Mouse (Mus musculus) megakaryocyte, embryonic 14.5 days (primary cell): ENCODE data around the gene Nup210. TPM values are rescaled to one million over a fixed set of nuclear protein-coding genes. Genes with fewer than 3 reads are reported as not detected.

ENCODE experiments used
- H3K27me3 ChIP-seq: replicated peaks from 2 replicates; pipeline ENCODE3; 2012; ENCODE audit warnings: inconsistent platforms
- H3K36me3 ChIP-seq: replicated peaks from 2 replicates; pipeline ENCODE3; 2012; ENCODE audit warnings: low read length, inconsistent platforms, mixed read lengths
- H3K4me1 ChIP-seq: 2 replicates; pipeline ENCODE4 v1.6.1; 2012; ENCODE audit warnings: inconsistent platforms
- H3K4me3 ChIP-seq: replicated peaks from 2 replicates; pipeline ENCODE3; 2012; ENCODE audit warnings: moderate library complexity, mild to moderate bottlenecking, inconsistent platforms
- H3K9me3 ChIP-seq: 2 replicates; pipeline ENCODE4 v1.6.1; 2012; ENCODE audit warnings: inconsistent platforms
- FLI1 ChIP-seq: IDR thresholded peaks from 2 replicates; pipeline ENCODE4 v1.6.1; 2012; ENCODE audit warnings: low read length, inconsistent platforms, mixed read lengths
- GATA1 ChIP-seq: IDR thresholded peaks from 3 replicates; pipeline ENCODE4 v1.6.1; 2012; ENCODE audit warnings: mixed read lengths, low read length, inconsistent platforms, borderline replicate concordance
- polyA plus RNA-seq: library from polyadenylated mRNA; stranded (reverse); fragments of >175 nt; gene quantifications from 2 replicates; pipeline ENCODE4 v1.2.3, GENCODE M21; 2012; ENCODE audit warnings: low replicate concordance; ENCODE audit not compliant: insufficient read depth

Gene Nup210
- polyA plus RNA-seq, 1 experiment: 30.7 TPM

DNA sequence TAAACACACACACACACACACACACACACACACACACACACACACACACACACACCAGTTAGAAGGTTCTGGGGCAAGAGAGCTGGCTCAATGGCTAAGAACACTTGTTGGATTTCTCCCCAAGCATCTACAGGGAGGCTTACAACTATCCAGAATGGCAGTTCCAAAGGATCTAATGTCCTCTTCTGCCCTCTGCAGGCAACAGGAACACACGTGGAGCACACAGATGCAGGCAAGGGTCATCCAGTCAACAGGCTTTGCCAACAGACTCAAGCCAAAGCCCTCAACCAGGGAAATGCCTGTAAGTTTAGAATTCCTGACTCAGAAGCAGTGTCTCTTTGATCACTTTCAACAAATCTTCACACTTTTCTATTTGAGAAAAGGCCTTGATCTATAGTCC, 36.6 kb downstream of the Nup210 start:
- Histone ChIP-seq H3K4me3 (no peak overlapping the region), H3K4me1 (peaks cover under 1% of the 10 kb centered on the region; the same call in 1 of the 2 replicates), H3K27me3 (no peaks in the 10 kb centered on the region), H3K36me3 (peaks cover 77% of the 10 kb centered on the region), H3K9me3 (no peaks in the 10 kb centered on the region)
- TF ChIP-seq FLI1 (no peak), GATA1 (no peak)

DNA sequence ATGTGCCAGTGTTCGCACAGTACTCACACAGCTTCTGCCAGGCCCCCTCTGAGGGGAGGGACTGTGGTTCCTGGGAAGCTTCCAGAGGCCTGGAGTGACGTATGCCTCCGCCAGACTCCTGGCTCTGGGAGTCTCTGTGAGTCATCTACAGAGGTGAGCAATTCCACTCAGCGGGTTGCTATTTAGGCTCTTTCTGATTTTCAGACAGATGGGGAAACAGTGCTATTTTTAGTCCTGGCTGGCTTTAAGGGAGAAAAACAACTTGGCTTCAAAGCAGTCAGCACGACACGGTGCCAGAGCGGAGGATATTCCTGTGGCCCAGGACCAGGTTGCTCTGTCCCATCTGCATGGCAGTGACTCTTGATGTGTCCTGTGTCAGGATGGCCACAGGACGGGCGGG, 40.4 kb downstream of the Nup210 start:
- TF ChIP-seq GATA1 (no peak), FLI1 (no peak)
- Histone ChIP-seq H3K9me3 (peaks cover 13% of the 10 kb centered on the region), H3K4me1 (0 out of 2 replicates have a peak, but pooled peaks cover 5% of the 10 kb centered on the region), H3K27me3 (no peaks in the 10 kb centered on the region), H3K4me3 (no peak overlapping the region), H3K36me3 (peaks cover 97% of the 10 kb centered on the region)

GRCm38 (mm10) chr6:91068511-91068910, 48.1 kb downstream of the Nup210 start:
- Histone ChIP-seq H3K27me3 (no peaks in the 10 kb centered on the region), H3K4me3 (no peak overlapping the region), H3K9me3 (peaks cover 13% of the 10 kb centered on the region), H3K4me1 (no peaks in the 10 kb centered on the region; the same call in 1 of the 2 replicates), H3K36me3 (peaks cover 97% of the 10 kb centered on the region)
- TF ChIP-seq GATA1 (no peak), FLI1 (no peak)

DNA sequence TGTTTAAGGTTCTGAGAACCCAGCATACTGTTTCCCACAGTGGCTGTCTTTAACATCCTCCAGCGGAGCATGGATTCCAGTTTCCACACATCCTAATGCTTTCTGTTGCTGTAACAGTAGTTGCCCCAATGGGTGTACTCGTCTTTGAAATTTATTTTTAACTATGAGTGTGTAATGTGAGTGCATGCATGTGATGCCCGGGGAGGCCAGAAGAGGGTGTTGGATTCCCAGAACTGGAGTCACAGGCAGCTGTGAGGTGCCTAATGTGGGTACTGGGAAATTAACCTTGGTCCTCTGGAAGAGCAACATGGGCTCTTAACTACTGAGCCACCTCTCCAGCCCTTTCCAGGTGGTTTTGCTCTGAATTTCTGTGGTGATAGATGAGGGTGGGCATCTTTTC, 49.6 kb downstream of the Nup210 start:
- H3K27me3 ChIP-seq: no peaks in the 10 kb centered on the region
- TF ChIP-seq GATA1: no peak
- TF ChIP-seq FLI1: no peak
- no peaks in the 10 kb centered on the region; the same call in 1 of the 2 replicates for H3K4me1 ChIP-seq
- no peak overlapping the region for H3K4me3 ChIP-seq
- peaks cover 97% of the 10 kb centered on the region for H3K36me3 ChIP-seq
- no peaks in the 10 kb centered on the region for H3K9me3 ChIP-seq

- no peak for TF ChIP-seq GATA1
- TF ChIP-seq FLI1: no peak
- Histone ChIP-seq H3K9me3 (no peaks in the 10 kb centered on the region), H3K4me3 (no peak overlapping the region), H3K27me3 (no peaks in the 10 kb centered on the region), H3K4me1 (peaks cover 28% of the 10 kb centered on the region), H3K36me3 (peaks cover 95% of the 10 kb centered on the region)
Measured at GRCm38 (mm10) chr6:91061296-91061695, 55.3 kb downstream of the Nup210 start.

DNA sequence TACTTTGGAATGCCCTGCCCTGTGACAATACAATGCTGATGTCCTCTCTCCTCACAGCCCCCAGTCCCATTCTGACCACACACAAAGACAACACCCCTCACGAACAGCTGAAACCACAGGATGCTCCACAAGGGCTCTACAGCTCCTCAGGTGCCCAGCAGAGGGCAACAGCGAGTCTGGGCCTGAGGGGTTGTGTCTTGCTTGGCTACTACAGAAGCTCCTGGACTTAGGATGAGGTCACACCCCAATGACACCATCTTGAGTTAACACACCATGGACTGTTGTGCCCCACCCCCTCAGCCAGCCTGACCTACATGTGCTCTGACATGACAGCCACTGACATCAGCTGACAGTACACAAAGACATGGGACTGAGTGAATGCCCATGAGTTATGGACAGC, 56.9 kb downstream of the Nup210 start:
- Histone ChIP-seq H3K4me3 (peak overlapping the region; percentile 29), H3K9me3 (no peaks in the 10 kb centered on the region), H3K27me3 (no peaks in the 10 kb centered on the region), H3K4me1 (peaks cover 30% of the 10 kb centered on the region), H3K36me3 (peaks cover 95% of the 10 kb centered on the region)
- TF ChIP-seq GATA1 (no peak), FLI1 (no peak)

GRCm38 (mm10) chr6:91057989-91058388, 58.6 kb downstream of the Nup210 start:
- no peak for TF ChIP-seq FLI1
- no peak for TF ChIP-seq GATA1
- peaks cover 97% of the 10 kb centered on the region for H3K36me3 ChIP-seq
- H3K9me3 ChIP-seq: no peaks in the 10 kb centered on the region
- no peaks in the 10 kb centered on the region for H3K27me3 ChIP-seq
- H3K4me1 ChIP-seq: peaks cover 30% of the 10 kb centered on the region
- H3K4me3 ChIP-seq: no peak overlapping the region

- Histone ChIP-seq H3K4me3 (no peak overlapping the region), H3K4me1 (peaks cover 30% of the 10 kb centered on the region), H3K36me3 (peaks cover 99% of the 10 kb centered on the region), H3K9me3 (no peaks in the 10 kb centered on the region), H3K27me3 (no peaks in the 10 kb centered on the region)
- no peak for TF ChIP-seq FLI1
- TF ChIP-seq GATA1: no peak
Measured at GRCm38 (mm10) chr6:91056348-91056747, 60.3 kb downstream of the Nup210 start.

- no peaks in the 10 kb centered on the region for H3K9me3 ChIP-seq
- peaks cover 93% of the 10 kb centered on the region for H3K36me3 ChIP-seq
- TF ChIP-seq FLI1: no peak
- no peak for TF ChIP-seq GATA1
- H3K27me3 ChIP-seq: no peaks in the 10 kb centered on the region
- H3K4me3 ChIP-seq: no peak overlapping the region
- H3K4me1 ChIP-seq: peaks cover 26% of the 10 kb centered on the region
Measured at GRCm38 (mm10) chr6:91052572-91052971, 64.1 kb downstream of the Nup210 start.

- peaks cover 39% of the 10 kb centered on the region for H3K4me1 ChIP-seq
- H3K27me3 ChIP-seq: no peaks in the 10 kb centered on the region
- no peaks in the 10 kb centered on the region for H3K9me3 ChIP-seq
- H3K4me3 ChIP-seq: no peak overlapping the region
- TF ChIP-seq FLI1 (no peak), GATA1 (no peak)
- H3K36me3 ChIP-seq: peaks cover 88% of the 10 kb centered on the region
Measured at GRCm38 (mm10) chr6:91048019-91048418, 68.6 kb downstream of the Nup210 start.

DNA sequence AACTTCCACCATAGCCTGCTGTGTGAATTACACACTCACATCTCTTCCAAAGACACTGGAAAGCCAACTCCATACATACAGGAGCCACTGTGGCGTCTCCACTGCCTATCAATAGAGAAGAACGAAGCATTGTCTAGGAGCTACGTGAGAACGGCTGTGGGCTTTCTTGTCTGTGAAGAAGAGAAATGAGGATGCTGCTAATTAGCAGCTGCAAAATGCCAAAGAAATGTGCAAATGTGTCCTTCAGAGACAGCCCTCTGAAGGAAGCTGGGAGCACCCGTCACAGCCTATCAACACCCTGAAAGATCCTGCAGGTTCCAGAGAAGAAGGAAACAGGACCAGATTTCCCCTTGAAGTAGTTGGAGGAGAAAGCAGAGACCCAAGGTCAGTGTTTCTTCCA, 69.2 kb downstream of the Nup210 start:
- Histone ChIP-seq H3K36me3 (peaks cover 88% of the 10 kb centered on the region), H3K4me3 (no peak overlapping the region), H3K27me3 (no peaks in the 10 kb centered on the region), H3K9me3 (no peaks in the 10 kb centered on the region), H3K4me1 (peaks cover 39% of the 10 kb centered on the region)
- TF ChIP-seq GATA1: no peak
- TF ChIP-seq FLI1: no peak
